Mouse (Mus musculus): ENCODE measurements around the gene Il25. TPM values are rescaled to one million over a fixed set of nuclear protein-coding genes. Genes with fewer than 3 reads are reported as not detected.
"Not testable (repeated sequence)": the region's sequence is repeated elsewhere in the genome, so short reads cannot be mapped to it uniquely, and the experiment has no call there.

Il25 gene
- polyA plus RNA-seq, 1 experiment, result not detected

GRCm38 (mm10) chr14:54959197-54959596 lies 26.7 kb downstream of the Il25 start:
- no peaks in the 10 kb centered on the region for H3K9me3 ChIP-seq (ENCODE audit: control insufficient read depth, low read length)
- H3K4me3 ChIP-seq (replicated peaks), result no peak overlapping the region
- H3K4me1 ChIP-seq (ENCODE audit: control insufficient read depth), result no peaks in the 10 kb centered on the region
- H3K36me3 ChIP-seq (ENCODE audit: control insufficient read depth), result no peaks in the 10 kb centered on the region
- no peaks in the 10 kb centered on the region for H3K27me3 ChIP-seq (ENCODE audit: control insufficient read depth)
- TF ChIP-seq TAL1 (IDR thresholded peaks at IDR 0.05; ENCODE audit: low read length) (no peak), GATA1 (IDR thresholded peaks at IDR 0.05; ENCODE audit: low read length) (no peak)

- H3K27me3 ChIP-seq (ENCODE audit: control insufficient read depth); H3K4me1 ChIP-seq (ENCODE audit: control insufficient read depth); H3K9me3 ChIP-seq (ENCODE audit: control insufficient read depth, low read length); H3K4me3 ChIP-seq (replicated peaks); H3K36me3 ChIP-seq (ENCODE audit: control insufficient read depth): not testable (repeated sequence)
Measured at GRCm38 (mm10) chr14:54959853-54960613, 27.5 kb downstream of the Il25 start.

- TF ChIP-seq GATA1 (IDR thresholded peaks at IDR 0.05; ENCODE audit: low read length) (no peak), TAL1 (IDR thresholded peaks at IDR 0.05; ENCODE audit: low read length) (no peak)
- no peak overlapping the region for H3K4me3 ChIP-seq (replicated peaks)
- no peaks in the 10 kb centered on the region for H3K9me3 ChIP-seq (ENCODE audit: control insufficient read depth, low read length)
- H3K27me3 ChIP-seq (ENCODE audit: control insufficient read depth), result no peaks in the 10 kb centered on the region
- H3K36me3 ChIP-seq (ENCODE audit: control insufficient read depth), result no peaks in the 10 kb centered on the region
- no peaks in the 10 kb centered on the region for H3K4me1 ChIP-seq (ENCODE audit: control insufficient read depth)
Measured at GRCm38 (mm10) chr14:54960769-54961168, 28.3 kb downstream of the Il25 start.

- no peaks in the 10 kb centered on the region for H3K9me3 ChIP-seq (ENCODE audit: control insufficient read depth, low read length)
- H3K36me3 ChIP-seq (ENCODE audit: control insufficient read depth), result no peaks in the 10 kb centered on the region
- no peak for TF ChIP-seq GATA1 (IDR thresholded peaks at IDR 0.05; ENCODE audit: low read length)
- no peak for TF ChIP-seq TAL1 (IDR thresholded peaks at IDR 0.05; ENCODE audit: low read length)
- H3K4me1 ChIP-seq (ENCODE audit: control insufficient read depth), result no peaks in the 10 kb centered on the region
- no peaks in the 10 kb centered on the region for H3K27me3 ChIP-seq (ENCODE audit: control insufficient read depth)
- no peak overlapping the region for H3K4me3 ChIP-seq (replicated peaks)
Measured at GRCm38 (mm10) chr14:54961487-54961886, 29.0 kb downstream of the Il25 start.

- H3K4me1 ChIP-seq (ENCODE audit: control insufficient read depth), result no peaks in the 10 kb centered on the region
- H3K36me3 ChIP-seq (ENCODE audit: control insufficient read depth), result no peaks in the 10 kb centered on the region
- TF ChIP-seq GATA1 (IDR thresholded peaks at IDR 0.05; ENCODE audit: low read length) (no peak), TAL1 (IDR thresholded peaks at IDR 0.05; ENCODE audit: low read length) (no peak)
- no peaks in the 10 kb centered on the region for H3K27me3 ChIP-seq (ENCODE audit: control insufficient read depth)
- H3K4me3 ChIP-seq (replicated peaks), result no peak overlapping the region
- H3K9me3 ChIP-seq (ENCODE audit: control insufficient read depth, low read length), result no peaks in the 10 kb centered on the region
Measured at GRCm38 (mm10) chr14:54962714-54963113, 30.2 kb downstream of the Il25 start.

- no peaks in the 10 kb centered on the region for H3K36me3 ChIP-seq (ENCODE audit: control insufficient read depth)
- no peak overlapping the region for H3K4me3 ChIP-seq (replicated peaks)
- H3K9me3 ChIP-seq (ENCODE audit: control insufficient read depth, low read length), result no peaks in the 10 kb centered on the region
- no peak for TF ChIP-seq GATA1 (IDR thresholded peaks at IDR 0.05; ENCODE audit: low read length)
- no peak for TF ChIP-seq TAL1 (IDR thresholded peaks at IDR 0.05; ENCODE audit: low read length)
- no peaks in the 10 kb centered on the region for H3K4me1 ChIP-seq (ENCODE audit: control insufficient read depth)
- no peaks in the 10 kb centered on the region for H3K27me3 ChIP-seq (ENCODE audit: control insufficient read depth)
Measured at GRCm38 (mm10) chr14:54963727-54964126, 31.2 kb downstream of the Il25 start.

- Histone ChIP-seq H3K27me3 (ENCODE audit: control insufficient read depth) (no peaks in the 10 kb centered on the region), H3K4me3 (replicated peaks) (no peak overlapping the region), H3K9me3 (ENCODE audit: control insufficient read depth, low read length) (no peaks in the 10 kb centered on the region), H3K36me3 (ENCODE audit: control insufficient read depth) (no peaks in the 10 kb centered on the region), H3K4me1 (ENCODE audit: control insufficient read depth) (no peaks in the 10 kb centered on the region)
- TF ChIP-seq TAL1 (IDR thresholded peaks at IDR 0.05; ENCODE audit: low read length), result no peak
Measured at GRCm38 (mm10) chr14:54965044-54965443, 32.5 kb downstream of the Il25 start.

- no peaks in the 10 kb centered on the region for H3K4me1 ChIP-seq (ENCODE audit: control insufficient read depth)
- H3K36me3 ChIP-seq (ENCODE audit: control insufficient read depth), result no peaks in the 10 kb centered on the region
- TF ChIP-seq GATA1 (IDR thresholded peaks at IDR 0.05; ENCODE audit: low read length) (no peak), TAL1 (IDR thresholded peaks at IDR 0.05; ENCODE audit: low read length) (no peak)
- H3K27me3 ChIP-seq (ENCODE audit: control insufficient read depth), result no peaks in the 10 kb centered on the region
- no peak overlapping the region for H3K4me3 ChIP-seq (replicated peaks)
- H3K9me3 ChIP-seq (ENCODE audit: control insufficient read depth, low read length), result no peaks in the 10 kb centered on the region
Measured at GRCm38 (mm10) chr14:54965631-54966030, 33.1 kb downstream of the Il25 start.

- no peaks in the 10 kb centered on the region for H3K4me1 ChIP-seq (ENCODE audit: control insufficient read depth)
- H3K27me3 ChIP-seq (ENCODE audit: control insufficient read depth), result no peaks in the 10 kb centered on the region
- no peaks in the 10 kb centered on the region for H3K36me3 ChIP-seq (ENCODE audit: control insufficient read depth)
- TF ChIP-seq TAL1 (IDR thresholded peaks at IDR 0.05; ENCODE audit: low read length) (no peak), GATA1 (IDR thresholded peaks at IDR 0.05; ENCODE audit: low read length) (no peak)
- no peak within 1 kb of the TSS for H3K4me3 ChIP-seq (replicated peaks)
- no peaks in the 10 kb centered on the region for H3K9me3 ChIP-seq (ENCODE audit: control insufficient read depth, low read length)
Measured at GRCm38 (mm10) chr14:54966320-54966977, 34.0 kb downstream of the Il25 start, which contains the start of gene Myh6. Gene Myh6 (minus strand): TSS chr14:54966927.

Measured in erythroblast, embryonic 14.5 days (primary cell).